Mouse (Mus musculus) megakaryocyte, embryonic 14.5 days (primary cell): ENCODE results near the gene Tmtc1.

Source experiments
- FLI1 ChIP-seq: IDR thresholded peaks from 2 replicates; pipeline ENCODE4 v1.6.1; 2012; ENCODE audit warnings: low read length, inconsistent platforms, mixed read lengths
- GATA1 ChIP-seq: IDR thresholded peaks from 3 replicates; pipeline ENCODE4 v1.6.1; 2012; ENCODE audit warnings: mixed read lengths, low read length, inconsistent platforms, borderline replicate concordance

GRCm38 (mm10) chr6:148371223-148371622 lies 73.0 kb downstream of the Tmtc1 start:
- TF ChIP-seq FLI1 (no peak), GATA1 (no peak)
